ENCODE assay signal across 8 mouse cellular contexts in the genomic region with DNA sequence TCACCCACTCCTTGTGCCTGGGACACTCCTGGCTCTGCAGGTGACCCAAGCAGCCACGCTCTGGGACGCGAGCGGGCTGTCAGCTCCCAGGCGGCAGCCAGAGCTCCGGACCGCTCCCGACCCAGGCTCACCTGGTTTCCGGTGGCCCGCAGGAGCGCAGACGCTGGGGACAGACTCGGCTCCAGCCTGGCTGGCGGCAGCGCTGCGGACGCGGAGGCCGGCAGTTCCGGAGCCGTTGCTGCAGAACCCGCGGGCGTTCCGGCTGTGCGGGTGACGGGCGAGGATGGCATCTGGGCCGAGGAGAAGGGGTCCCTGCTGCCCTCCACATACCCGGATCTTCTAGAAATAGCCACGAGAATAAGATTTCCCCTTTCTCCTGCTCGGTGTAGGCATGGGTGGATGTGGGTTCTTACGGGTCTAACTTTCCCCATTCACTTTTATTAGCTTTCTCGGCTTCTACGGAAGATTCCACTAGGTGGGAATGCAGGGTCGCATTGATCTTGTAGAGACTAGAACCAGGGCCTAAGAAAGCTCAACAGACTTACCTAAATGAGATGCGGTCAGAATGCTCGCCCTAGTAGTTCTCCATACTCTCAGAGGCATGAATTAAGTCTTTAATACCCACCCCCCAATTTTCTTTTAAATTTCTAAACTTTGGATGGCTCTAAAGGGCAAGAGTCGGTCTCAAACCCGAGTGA. TPM values are rescaled to one million over a fixed set of nuclear protein-coding genes. Genes with fewer than 3 reads are reported as not detected.
A peak's percentile ranks its signal among the peaks of the same experiment; 100 is the strongest.
DNase-seq lines count a peak whose midpoint lies in the region; ATAC-seq and TF ChIP-seq lines count a peak whose summit lies in the region.

A gene (minus strand): TSS at position 648 of the 698 bp plus-strand sequence.

- TF ChIP-seq CTCF in CH12.LX (conservative IDR thresholded peaks at IDR 0.05 in 1 of 2, IDR thresholded peaks at IDR 0.05 in 1 of 2; ENCODE audit: low read depth in 2 of 2, low read length in 2 of 2): no peak

- H3K27ac ChIP-seq in heart, embryonic 10.5 days: peak within 1 kb of the TSS; percentile 98
- no peak within 1 kb of the TSS for H3K27ac ChIP-seq in CH12.LX (ENCODE audit: insufficient read depth, low read depth)
- H3K27ac ChIP-seq in limb, embryonic 14.5 days (replicated peaks; ENCODE audit: low read depth, low read length): peak within 1 kb of the TSS; percentile 91; the same call in 1 of the 2 replicates
- H3K27ac ChIP-seq in neural tube, embryonic 15.5 days (replicated peaks): peak within 1 kb of the TSS; percentile 95

- ATAC-seq in limb, embryonic 14.5 days (ENCODE audit: low FRiP score, low read depth): no peak
- no peak for ATAC-seq in neural tube, embryonic 15.5 days (ENCODE audit: low FRiP score)
- ATAC-seq in inflammation-experienced regulatory T-cells, adult 6 months: no peak

- in situ Hi-C loops in CH12.LX (cut with MboI; ENCODE audit: low pct_ligation_motif_present, low pct_unique_long_range_greater_than_20kb, low sequenced_read_pairs): loop anchor here (10.0 kb wide), 1 partner anchor 205 kb away; no protein-coding TSS in a partner anchor

- H3K4me1 ChIP-seq in heart, embryonic 10.5 days: peaks cover 34% of the 10 kb centered on the region
- H3K4me1 ChIP-seq in CH12.LX (ENCODE audit: control insufficient read depth in 1 of 2, insufficient read depth in 2 of 2): peaks cover 0 to 21% of the 10 kb centered on the region in 2 experiments; a peak in 2 of 4 replicates
- H3K4me1 ChIP-seq in limb, embryonic 14.5 days (ENCODE audit: control insufficient read depth, insufficient read depth, low read length): peaks cover 17% of the 10 kb centered on the region
- peaks cover 35% of the 10 kb centered on the region for H3K4me1 ChIP-seq in neural tube, embryonic 15.5 days

- H3K79me2 ChIP-seq in CH12.LX (replicated peaks; ENCODE audit: control insufficient read depth, extremely low read depth, insufficient read depth, poor library complexity, severe bottlenecking): peaks cover 20% of the 10 kb centered on the region; the same call in 1 of the 2 replicates

- 8% methylated on average over 40 of the region's 40 CpGs for WGBS in heart, embryonic 10.5 days
- 11% methylated on average over 28 of the region's 40 CpGs for WGBS in limb, embryonic 14.5 days
- WGBS in neural tube, embryonic 15.5 days: 9% methylated on average over 40 of the region's 40 CpGs

- H3K9me3 ChIP-seq in heart, embryonic 10.5 days: no peaks in the 10 kb centered on the region
- H3K9me3 ChIP-seq in CH12.LX (replicated peaks; ENCODE audit: low read length): no peaks in the 10 kb centered on the region
- H3K9me3 ChIP-seq in limb, embryonic 14.5 days (ENCODE audit: control insufficient read depth, low read length): no peaks in the 10 kb centered on the region
- no peaks in the 10 kb centered on the region for H3K9me3 ChIP-seq in neural tube, embryonic 15.5 days (replicated peaks)

- peak within 1 kb of the TSS; percentile 58 for H3K9ac ChIP-seq in CH12.LX (ENCODE audit: insufficient read depth, low read depth)
- H3K9ac ChIP-seq in limb, embryonic 14.5 days (ENCODE audit: low read depth, low read length, severe bottlenecking): peak within 1 kb of the TSS; percentile 91
- H3K9ac ChIP-seq in neural tube, embryonic 15.5 days (replicated peaks): peak within 1 kb of the TSS; percentile 96

- no peak for TF ChIP-seq POLR2A in CH12.LX (IDR thresholded peaks at IDR 0.05; ENCODE audit: low read depth, low read length)
- no peak for TF ChIP-seq POLR2A in limb, embryonic 14.5 days (IDR thresholded peaks at IDR 0.05; ENCODE audit: borderline replicate concordance, extremely low read depth, insufficient read depth, insufficient read length)

- no peak for DNase-seq in heart, embryonic 10.5 days (ENCODE audit: low spot score)
- DNase-seq in heart, adult 8-10 months (ENCODE audit: low spot score): no peak
- DNase-seq in CH12.LX (ENCODE audit: extremely low read depth): no peak
- DNase-seq in cerebellum, postnatal 14 days: peak; percentile 61 to 69
- DNase-seq in heart, postnatal 4 days: peak; percentile 36
- DNase-seq in limb, embryonic 14.5 days (ENCODE audit: low spot score): no peak

- H3K36me3 ChIP-seq in heart, embryonic 10.5 days: no peaks in the 10 kb centered on the region
- peaks cover 0 to 12% of the 10 kb centered on the region in 2 experiments for H3K36me3 ChIP-seq in CH12.LX (replicated peaks in 1 of 2; ENCODE audit: control insufficient read depth in 1 of 2, insufficient read depth in 1 of 2, low read length in 1 of 2)
- no peaks in the 10 kb centered on the region for H3K36me3 ChIP-seq in limb, embryonic 14.5 days (ENCODE audit: control insufficient read depth, insufficient read depth, low read length)
- no peaks in the 10 kb centered on the region for H3K36me3 ChIP-seq in neural tube, embryonic 15.5 days

- peak within 1 kb of the TSS; percentile 98 for H3K4me3 ChIP-seq in heart, embryonic 10.5 days
- H3K4me3 ChIP-seq in CH12.LX (replicated peaks in 1 of 3; ENCODE audit: low read depth in 2 of 3, low read length in 2 of 3, poor library complexity in 1 of 3): peak within 1 kb of the TSS; percentile 51 to 99 (median 66)
- H3K4me3 ChIP-seq in limb, embryonic 14.5 days (replicated peaks; ENCODE audit: low read length): peak within 1 kb of the TSS; percentile 98
- peak within 1 kb of the TSS; percentile 98 for H3K4me3 ChIP-seq in neural tube, embryonic 15.5 days (replicated peaks)

- peak within 1 kb of the TSS; percentile 39; the same call in 1 of the 2 replicates for H3K4me2 ChIP-seq in CH12.LX (ENCODE audit: insufficient read depth, low read depth, poor library complexity, severe bottlenecking)
- H3K4me2 ChIP-seq in limb, embryonic 14.5 days (replicated peaks; ENCODE audit: low read depth, low read length, severe bottlenecking): peak within 1 kb of the TSS; percentile 84
- peak within 1 kb of the TSS; percentile 90 for H3K4me2 ChIP-seq in neural tube, embryonic 15.5 days

- peaks cover 13% of the 10 kb centered on the region for H3K27me3 ChIP-seq in heart, embryonic 10.5 days (ENCODE audit: insufficient read depth, poor library complexity, severe bottlenecking)
- H3K27me3 ChIP-seq in CH12.LX (replicated peaks): no peaks in the 10 kb centered on the region
- H3K27me3 ChIP-seq in limb, embryonic 14.5 days (ENCODE audit: control insufficient read depth, insufficient read depth, low read length): 0 out of 2 replicates have a peak, but pooled peaks cover 3% of the 10 kb centered on the region
- H3K27me3 ChIP-seq in neural tube, embryonic 15.5 days (replicated peaks): peaks cover 7% of the 10 kb centered on the region; the same call in 1 of the 2 replicates

- no peak for TF ChIP-seq EP300 in CH12.LX (IDR thresholded peaks at IDR 0.05; ENCODE audit: low read length)

- no peak for TF ChIP-seq RAD21 in CH12.LX (IDR thresholded peaks at IDR 0.05; ENCODE audit: low read depth, low read length)

- dilution Hi-C loops in CH12.LX (cut with MboI; ENCODE audit: extremely low pct_ligation_motif_present, extremely low pct_unique_long_range_greater_than_20kb, low sequenced_read_pairs): no loop called here

TF ChIP-seq in CH12.LX, 34 proteins besides CTCF, POLR2A, EP300 and RAD21:
- no peak for TF ChIP-seq JUN (IDR thresholded peaks at IDR 0.05; ENCODE audit: insufficient read depth, low read depth, low read length)
- no peak for TF ChIP-seq ZNF384 (IDR thresholded peaks at IDR 0.05; ENCODE audit: low read depth, low read length)
- TF ChIP-seq MYC (IDR thresholded peaks at IDR 0.05; ENCODE audit: low read depth, low read length): no peak
- no peak for TF ChIP-seq ETS1 (conservative IDR thresholded peaks at IDR 0.05; ENCODE audit: low read depth, low read length)
- TF ChIP-seq USF1 (IDR thresholded peaks at IDR 0.05; ENCODE audit: low read depth, low read length): no peak
- no peak for TF ChIP-seq POLR2AphosphoS2 (IDR thresholded peaks at IDR 0.05; ENCODE audit: low read depth, low read length)
- no peak for TF ChIP-seq UBTF (IDR thresholded peaks at IDR 0.05; ENCODE audit: low read depth, low read length)
- no peak for TF ChIP-seq ZC3H11A (IDR thresholded peaks at IDR 0.05; ENCODE audit: low read depth, low read length)
- no peak for TF ChIP-seq MEF2A (IDR thresholded peaks at IDR 0.05; ENCODE audit: borderline replicate concordance, low read depth, low read length)
- no peak for TF ChIP-seq SIN3A (IDR thresholded peaks at IDR 0.05; ENCODE audit: low read length)
- no peak for TF ChIP-seq TBP (conservative IDR thresholded peaks at IDR 0.05; ENCODE audit: low read depth, low read length)
- TF ChIP-seq NELFE (IDR thresholded peaks at IDR 0.05; ENCODE audit: low read depth, low read length): no peak
- TF ChIP-seq USF2 (conservative IDR thresholded peaks at IDR 0.05; ENCODE audit: low read depth, low read length): no peak
- no peak for TF ChIP-seq PAX5 (IDR thresholded peaks at IDR 0.05; ENCODE audit: low read length)

RNA-seq across cellular contexts. Expression of the gene that starts here (rescaled TPM):
- polyA plus RNA-seq in heart, embryonic 10.5 days (2016; fragmentation: Nextera tagmentation; extraction: Ambion mirVana): 0.15 and 0.34 TPM in 2 replicates
- total RNA-seq in heart, adult 8-10 months (2022): under 1 TPM in 2 of 4 experiments, not detected in 2; 0.37 to 0.65 TPM
- total RNA-seq in CH12.LX (2012; rRNA removed): not detected in 2 replicates
- total RNA-seq in CH12.LX (2014; rRNA removed): not detected in 2 replicates
- polyA plus RNA-seq in CH12.LX (2012; ENCODE audit: insufficient read length, low read depth): 0.11 and 0.44 TPM in 2 replicates
- total RNA-seq in heart, postnatal 4 days (2021): 1 to 10 TPM in 1 of 2 experiments, under 1 TPM in 1; 0.68 to 1.5 TPM
- 2.6 TPM in 2 replicates for polyA plus RNA-seq in limb, embryonic 14.5 days (2012; rRNA removed)
- 0.77 and 1.6 TPM in 2 replicates for polyA plus RNA-seq in limb, embryonic 14.5 days (2014; fragmentation: Nextera tagmentation; extraction: Ambion mirVana)
- polyA plus RNA-seq in neural tube, embryonic 15.5 days (2015; fragmentation: Nextera tagmentation; extraction: Ambion mirVana): 0.88 and 1.0 TPM in 2 replicates
- polyA plus RNA-seq in inflammation-experienced regulatory T-cells, adult 6 months (2017; shearing (Covaris generic)): under 1 TPM; 0.21 to 0.88 (median 0.87) TPM

Comparison
In these comparisons a context has a peak if more than half of its experiments do, and no peak if none do; other contexts are left out.
1. DNase-seq: peak in cerebellum, postnatal 14 days (2 of 2) and heart, postnatal 4 days (single experiment); none in heart, embryonic 10.5 days (single experiment), heart, adult 8-10 months (single experiment), CH12.LX (single experiment) and limb, embryonic 14.5 days (single experiment).
2. H3K4me2 ChIP-seq: peak in every context shown above with its lines; median percentile 90 in neural tube, embryonic 15.5 days; 84 in limb, embryonic 14.5 days; 39 in CH12.LX.
3. Peak in every context shown above with its lines, with median percentiles within 50 percentile points of each other: H3K4me3 ChIP-seq and H3K9ac ChIP-seq.